Mouse (Mus musculus) layer of hippocampus, adult 9-11 months (tissue): ENCODE measurements around the gene Btaf1.

Experiments used
- DNase-seq: peaks from one replicate; pipeline ENCODE4 v3.0.0; 2022

The Btaf1 gene

DNA sequence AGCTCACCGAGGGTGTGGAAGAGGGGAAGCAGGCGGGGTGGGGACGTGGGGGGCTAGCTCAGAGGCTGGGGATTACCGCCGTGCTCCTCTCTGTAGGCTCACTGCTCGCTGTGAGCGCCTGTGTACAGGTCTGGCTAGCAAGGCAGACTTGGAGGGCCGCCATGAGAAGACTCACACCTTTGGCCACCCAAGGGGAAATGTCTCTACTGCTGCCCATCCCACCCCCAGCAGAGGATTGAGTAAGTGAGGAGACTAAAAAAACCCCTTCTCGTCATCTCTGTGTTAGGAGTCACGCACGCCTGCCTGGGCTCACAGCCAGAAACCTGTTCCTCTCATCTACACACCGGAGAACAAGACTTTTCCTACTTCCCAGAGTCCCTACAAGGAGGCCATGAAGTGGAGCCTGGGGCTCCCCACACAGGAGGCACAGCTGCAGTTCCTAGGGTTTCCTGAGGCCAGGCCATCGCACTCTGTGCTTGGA, 100.0 kb downstream of the Btaf1 start:
- DNase-seq = no peak

DNA sequence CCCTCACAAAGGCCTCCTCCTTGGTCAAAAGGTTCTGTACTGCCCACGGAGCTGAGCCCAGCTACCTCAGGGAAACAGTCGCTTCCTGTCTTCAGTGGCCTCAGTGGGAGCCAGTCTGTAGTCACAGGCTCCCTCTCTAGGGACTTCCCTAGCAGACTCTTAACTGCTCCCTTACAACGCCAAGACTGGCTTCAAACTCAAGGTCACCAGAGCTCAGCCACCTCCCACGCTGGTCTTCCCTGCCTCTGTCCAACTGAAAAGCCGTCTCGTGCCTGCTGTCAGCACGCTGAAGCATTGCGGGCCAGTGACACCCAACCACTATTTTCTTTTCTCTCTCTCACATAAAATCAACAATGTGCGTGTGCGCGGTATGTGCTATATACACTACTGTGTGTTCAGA, 100.5 kb downstream of the Btaf1 start:
- no peak for DNase-seq

DNA sequence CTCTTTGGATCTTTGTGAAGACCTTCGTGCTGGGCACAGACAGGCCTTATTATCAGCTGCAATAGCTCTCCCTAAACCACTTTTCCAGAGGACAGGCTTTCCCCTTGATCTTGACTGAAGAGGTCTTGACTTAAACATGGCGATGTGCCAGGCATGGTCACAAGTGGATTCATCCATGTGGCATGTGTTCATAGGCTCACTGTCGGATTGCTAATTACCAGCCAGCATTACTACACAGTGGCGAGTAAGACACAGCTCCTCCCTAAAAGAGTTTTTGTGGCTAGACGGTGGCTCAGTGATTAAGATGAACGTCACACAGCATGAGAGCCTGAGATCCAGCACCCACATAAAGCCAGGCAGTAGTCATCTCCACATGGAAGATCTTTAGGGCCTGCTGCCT, 103.9 kb downstream of the Btaf1 start:
- no peak for DNase-seq

DNA sequence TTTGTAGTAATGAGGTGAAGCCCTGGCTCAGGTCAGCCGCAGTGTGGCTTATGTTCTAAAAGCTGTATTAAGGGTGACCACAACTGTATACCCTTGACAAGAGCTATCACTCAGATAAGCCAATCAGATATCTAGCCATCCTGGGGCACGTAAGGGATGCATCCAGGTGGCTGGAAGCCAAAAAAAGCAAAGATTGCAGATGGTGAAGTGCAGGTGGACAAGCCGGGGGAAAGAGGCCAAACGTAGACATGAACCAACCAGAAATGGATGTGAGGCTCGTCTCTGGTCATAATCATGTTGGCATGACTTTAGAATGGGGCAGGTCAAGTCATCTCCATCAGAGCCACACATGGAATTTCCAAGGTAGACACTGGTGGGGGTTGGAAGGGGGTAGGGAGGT, 105.6 kb downstream of the Btaf1 start:
- DNase-seq = no peak

GRCm38 (mm10) chr19:37032364-37032763, 106.5 kb downstream of the Btaf1 start:
- no peak for DNase-seq

DNA sequence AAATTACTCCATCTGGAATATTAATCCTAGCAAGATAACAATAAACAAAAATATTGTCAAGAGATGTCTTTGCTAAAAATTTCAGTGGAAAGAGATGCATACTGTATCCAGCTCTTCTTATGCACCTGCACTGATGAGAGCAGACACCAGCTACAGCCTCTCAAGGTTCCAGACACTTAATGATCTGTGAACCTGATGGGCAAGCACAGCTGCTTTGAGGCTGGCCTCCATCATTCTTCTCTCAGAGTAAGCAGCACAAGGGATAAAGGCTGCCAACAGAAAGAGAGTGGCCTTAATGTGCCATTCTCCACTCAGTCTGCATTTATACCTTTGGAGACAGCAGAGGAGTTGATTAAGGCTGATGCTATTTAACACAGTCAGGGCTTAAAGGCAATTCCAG, 115.0 kb downstream of the Btaf1 start:
- DNase-seq = no peak

DNA sequence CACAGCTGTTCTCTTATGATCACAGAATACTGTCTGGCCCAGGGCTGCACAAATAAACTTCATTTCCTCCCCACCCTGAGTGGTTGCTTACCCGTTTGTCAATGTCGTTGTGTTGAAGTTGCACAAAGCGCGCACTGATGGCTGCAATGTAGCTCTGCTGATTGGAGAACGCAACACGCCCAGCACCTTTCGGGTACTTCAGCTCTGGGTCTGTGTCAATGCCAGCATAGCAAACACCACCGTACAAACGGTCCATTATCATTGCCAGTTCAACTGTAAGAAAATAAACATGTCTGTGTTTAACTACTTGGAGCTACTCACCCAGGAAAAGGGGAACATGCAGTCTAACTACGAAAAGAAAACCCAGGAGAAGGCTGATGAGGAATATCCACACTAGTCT, 118.6 kb downstream of the Btaf1 start:
- DNase-seq = no peak

DNA sequence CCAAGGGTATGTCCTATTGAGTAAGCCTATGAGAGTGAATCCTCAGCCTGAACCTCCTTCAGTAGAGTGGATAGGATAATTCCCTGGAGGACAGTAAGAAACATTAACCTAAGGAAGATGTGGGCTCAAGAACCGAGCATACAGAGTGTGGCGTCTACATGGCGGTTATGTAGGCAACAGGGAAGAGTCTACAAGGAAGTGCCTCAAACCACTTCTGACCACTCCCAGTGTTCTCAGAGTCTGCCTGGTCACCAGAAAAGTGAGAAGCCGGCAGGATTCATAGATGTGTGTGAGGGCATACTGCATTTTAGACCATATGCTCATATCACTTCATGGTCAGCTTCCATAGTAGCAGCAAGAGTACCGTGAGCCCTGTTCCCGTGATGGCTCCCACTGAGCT, 122.6 kb downstream of the Btaf1 start:
- no peak for DNase-seq

GRCm38 (mm10) chr19:37050643-37051345, 124.9 kb downstream of the Btaf1 start:
- peak; percentile 49 for DNase-seq

- DNase-seq = no peak
Measured at GRCm38 (mm10) chr19:37055976-37056556, 130.2 kb downstream of the Btaf1 start.

- DNase-seq = no peak
Measured at GRCm38 (mm10) chr19:37057161-37057905, 131.5 kb downstream of the Btaf1 start.

DNA sequence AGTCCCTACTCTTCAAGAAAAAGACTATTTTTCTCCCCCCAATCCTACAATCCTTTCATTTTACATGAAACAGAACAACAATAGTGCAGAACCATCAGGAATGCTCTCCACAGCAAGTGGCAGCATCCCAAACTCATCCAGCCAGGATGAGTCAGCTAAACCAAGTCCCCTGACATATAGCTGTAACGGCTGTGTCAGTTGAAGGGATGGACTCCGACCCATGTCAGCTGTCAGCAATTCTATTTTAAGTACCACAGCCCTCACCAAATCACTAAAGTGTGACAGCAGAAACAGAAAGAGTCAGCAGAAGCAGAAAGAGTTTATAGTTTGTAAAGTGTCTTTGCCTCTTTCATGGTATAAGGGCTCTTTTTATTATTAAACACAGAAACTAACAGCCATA, 133.7 kb downstream of the Btaf1 start:
- no peak for DNase-seq

DNA sequence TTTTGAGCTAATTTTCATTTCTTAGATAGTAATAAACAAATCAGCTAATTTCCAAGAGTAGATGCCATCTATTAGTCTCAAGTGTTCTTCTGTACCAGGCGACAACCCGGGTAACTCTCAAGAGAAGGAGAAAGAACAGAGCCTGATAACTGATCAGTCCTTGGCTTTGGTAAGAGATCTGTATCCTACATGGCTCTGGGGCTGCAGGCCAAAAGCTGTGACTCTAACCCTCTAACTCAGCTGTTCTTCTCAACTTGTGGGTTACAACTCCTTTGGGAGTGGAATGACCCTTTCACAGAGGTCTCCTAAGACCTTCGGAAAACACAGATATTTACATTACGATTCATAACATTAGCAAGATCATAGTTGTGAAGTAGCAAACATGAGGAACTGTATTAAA, 134.2 kb downstream of the Btaf1 start:
- no peak for DNase-seq
